Mouse (Mus musculus): ENCODE data around the gene Serpina3c. TPM values are rescaled to one million over a fixed set of nuclear protein-coding genes. Genes with fewer than 3 reads are reported as not detected.

Serpina3c gene
- polyA plus RNA-seq, 1 experiment from 2014 or later = not detected

DNA sequence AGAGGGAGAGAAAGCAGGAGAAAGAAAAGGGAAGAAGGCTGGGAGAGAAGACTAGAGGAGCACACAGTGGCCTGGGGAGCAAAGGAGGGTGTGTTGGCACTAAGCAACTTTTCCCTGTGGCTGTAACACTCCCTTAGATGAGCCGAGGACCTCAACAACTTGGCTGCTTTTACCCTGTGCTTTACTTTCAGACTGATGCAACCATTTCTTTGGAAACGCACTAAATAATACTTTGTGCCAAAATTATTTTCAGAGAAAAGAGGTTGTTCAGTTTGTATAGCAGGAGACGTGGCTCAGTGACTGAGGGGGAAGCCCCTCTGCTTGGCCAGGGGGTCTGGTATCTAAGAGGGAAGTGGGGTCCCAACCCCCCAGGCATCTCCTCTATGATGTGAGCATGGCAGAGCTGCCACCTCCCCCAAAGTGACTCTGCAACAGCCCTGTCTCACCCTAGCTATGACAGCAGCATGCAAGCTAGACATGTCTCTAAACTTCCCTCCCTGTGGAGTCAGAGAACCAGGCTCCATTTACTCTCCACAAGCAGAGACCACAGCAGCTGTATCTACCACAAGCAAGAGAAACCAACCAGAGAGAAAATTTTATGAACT, 527 bp downstream of the Serpina3c start:
- H3K36me3 ChIP-seq (ENCODE audit: control insufficient read depth, insufficient read depth, low read length) = no peaks in the 10 kb centered on the region
- H3K4me1 ChIP-seq (ENCODE audit: control insufficient read depth, insufficient read depth, low read length) = no peaks in the 10 kb centered on the region
- no peaks in the 10 kb centered on the region; the same call in 1 of the 2 replicates for H3K9me3 ChIP-seq (replicated peaks; ENCODE audit: control insufficient read depth, low read length)
- H3K4me3 ChIP-seq (ENCODE audit: low read depth, low read length) = no peak overlapping the region
- H3K4me2 ChIP-seq (ENCODE audit: low read length) = no peak overlapping the region
- no peak for ATAC-seq
- no peak overlapping the region for H3K27ac ChIP-seq (ENCODE audit: low read depth, low read length)
- no peak overlapping the region for H3K9ac ChIP-seq (ENCODE audit: low read length)
- WGBS = 76% methylated on average over 3 of the region's 3 CpGs
- H3K27me3 ChIP-seq (replicated peaks; ENCODE audit: control insufficient read depth, insufficient read depth, low read length) = no peaks in the 10 kb centered on the region
- DNase-seq (ENCODE audit: low spot score) = no peak

DNA sequence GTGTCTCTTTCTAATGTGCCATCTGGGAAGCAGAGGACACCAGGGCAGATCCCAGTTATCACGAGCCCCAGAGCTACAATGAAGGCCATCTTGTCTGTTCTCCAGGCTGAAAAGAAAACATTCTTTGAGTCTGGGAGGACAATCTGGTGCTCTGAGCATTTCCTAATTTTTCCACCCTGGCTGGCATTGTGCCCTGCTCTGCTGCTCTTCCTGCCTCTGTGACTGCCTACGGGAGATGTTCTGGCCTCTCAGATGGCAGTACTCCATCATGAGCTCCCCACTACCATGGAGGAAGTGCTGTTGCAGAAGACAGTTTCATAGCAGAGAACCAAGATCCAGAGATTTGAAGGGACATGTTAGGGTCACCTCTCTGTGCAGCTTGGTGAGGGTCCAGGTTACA, 1.7 kb downstream of the Serpina3c start:
- no peak for DNase-seq (ENCODE audit: low spot score)
- no peak overlapping the region for H3K4me2 ChIP-seq (ENCODE audit: low read length)
- H3K27ac ChIP-seq (ENCODE audit: low read depth, low read length) = no peak overlapping the region
- H3K9me3 ChIP-seq (replicated peaks; ENCODE audit: control insufficient read depth, low read length) = no peaks in the 10 kb centered on the region; the same call in 1 of the 2 replicates
- no peaks in the 10 kb centered on the region for H3K27me3 ChIP-seq (replicated peaks; ENCODE audit: control insufficient read depth, insufficient read depth, low read length)
- no peaks in the 10 kb centered on the region for H3K36me3 ChIP-seq (ENCODE audit: control insufficient read depth, insufficient read depth, low read length)
- WGBS = 82% methylated on average over 2 of the region's 2 CpGs
- H3K4me3 ChIP-seq (ENCODE audit: low read depth, low read length) = no peak overlapping the region
- no peaks in the 10 kb centered on the region for H3K4me1 ChIP-seq (ENCODE audit: control insufficient read depth, insufficient read depth, low read length)
- no peak overlapping the region for H3K9ac ChIP-seq (ENCODE audit: low read length)
- no peak for ATAC-seq

DNA sequence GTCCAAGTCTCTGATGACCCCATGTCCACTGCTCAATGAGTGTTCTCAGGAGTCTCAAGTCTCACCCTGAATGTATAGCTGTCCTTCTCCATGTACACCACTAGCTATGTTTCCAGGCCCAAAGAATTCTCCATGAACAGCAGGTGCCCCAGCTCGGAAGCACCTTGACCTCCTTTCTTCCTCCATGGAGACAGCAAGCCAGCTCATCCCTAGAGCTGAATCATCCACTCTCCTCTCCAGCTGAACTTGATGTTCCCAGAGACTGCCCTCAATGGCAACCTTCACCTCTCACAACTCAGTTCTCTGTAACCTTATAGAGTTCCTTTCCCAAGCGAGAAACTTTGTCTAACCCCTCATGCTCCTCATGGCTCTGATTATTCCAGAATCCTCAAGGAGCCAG, 8.1 kb downstream of the Serpina3c start:
- no peaks in the 10 kb centered on the region for H3K4me1 ChIP-seq (ENCODE audit: control insufficient read depth, insufficient read depth, low read length)
- no peak overlapping the region for H3K4me2 ChIP-seq (ENCODE audit: low read length)
- no peak for ATAC-seq
- no peak overlapping the region for H3K4me3 ChIP-seq (ENCODE audit: low read depth, low read length)
- no peak for DNase-seq (ENCODE audit: low spot score)
- no peak overlapping the region for H3K9ac ChIP-seq (ENCODE audit: low read length)
- no peak overlapping the region for H3K27ac ChIP-seq (ENCODE audit: low read depth, low read length)
- no peaks in the 10 kb centered on the region for H3K9me3 ChIP-seq (replicated peaks; ENCODE audit: control insufficient read depth, low read length)
- no peaks in the 10 kb centered on the region for H3K36me3 ChIP-seq (ENCODE audit: control insufficient read depth, insufficient read depth, low read length)
- no peaks in the 10 kb centered on the region for H3K27me3 ChIP-seq (replicated peaks; ENCODE audit: control insufficient read depth, insufficient read depth, low read length)
- 78% methylated on average over 2 of the region's 2 CpGs for WGBS

DNA sequence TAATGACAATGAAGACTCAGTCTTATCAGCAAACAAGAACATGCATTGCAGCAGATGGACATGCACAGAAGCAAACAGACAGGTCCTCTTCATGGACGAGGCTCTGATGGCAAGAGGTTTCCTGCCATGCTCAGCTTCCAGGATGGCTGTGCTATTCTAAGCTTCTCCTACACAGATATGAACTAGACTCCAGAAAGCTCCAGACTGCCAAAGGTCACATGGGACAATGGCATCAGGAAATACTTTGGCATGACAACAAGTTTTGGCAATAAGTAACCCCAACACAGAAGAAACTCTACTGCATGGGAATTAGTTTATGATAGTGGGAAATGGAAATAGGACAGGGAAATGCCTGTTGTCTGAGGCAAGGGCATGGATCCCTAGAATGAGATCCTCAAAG, 10.4 kb downstream of the Serpina3c start:
- no peak overlapping the region for H3K4me3 ChIP-seq (ENCODE audit: low read depth, low read length)

DNA sequence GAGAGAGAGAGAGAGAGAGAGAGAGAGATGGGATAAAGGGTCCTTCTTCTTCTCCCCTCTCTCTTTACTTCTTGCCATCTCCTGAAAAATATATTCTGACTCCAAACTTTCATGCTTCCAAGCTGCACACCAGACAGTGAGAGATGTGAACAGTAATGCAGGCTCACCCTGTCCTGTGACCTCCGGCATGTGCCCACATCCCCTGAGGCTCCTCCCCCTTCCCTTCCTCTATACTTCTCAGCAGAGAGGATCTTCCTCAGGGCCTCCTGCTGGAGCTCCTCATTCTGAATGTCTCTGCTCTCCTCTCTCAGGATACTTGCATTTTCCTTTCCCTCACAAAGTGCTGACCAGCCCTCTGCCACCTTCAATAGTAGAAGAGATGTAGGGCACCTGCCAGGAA, 11.2 kb downstream of the Serpina3c start:
- no peak overlapping the region for H3K27ac ChIP-seq (ENCODE audit: low read depth, low read length)
- no peaks in the 10 kb centered on the region for H3K27me3 ChIP-seq (replicated peaks; ENCODE audit: control insufficient read depth, insufficient read depth, low read length)
- ATAC-seq (no peak), DNase-seq (ENCODE audit: low spot score) (no peak)
- no peaks in the 10 kb centered on the region for H3K9me3 ChIP-seq (replicated peaks; ENCODE audit: control insufficient read depth, low read length)
- no peak overlapping the region for H3K4me3 ChIP-seq (ENCODE audit: low read depth, low read length)
- no peak overlapping the region for H3K9ac ChIP-seq (ENCODE audit: low read length)
- WGBS = 67% methylated on average over 1 of the region's 1 CpGs
- H3K4me2 ChIP-seq (ENCODE audit: low read length) = no peak overlapping the region
- H3K4me1 ChIP-seq (ENCODE audit: control insufficient read depth, insufficient read depth, low read length) = no peaks in the 10 kb centered on the region
- no peaks in the 10 kb centered on the region for H3K36me3 ChIP-seq (ENCODE audit: control insufficient read depth, insufficient read depth, low read length)

More for the DNA sequence above, 10.4 kb downstream of the Serpina3c start:
- DNase-seq (ENCODE audit: low spot score) (no peak), ATAC-seq (no peak)
- H3K9me3 ChIP-seq (replicated peaks; ENCODE audit: control insufficient read depth, low read length) = no peaks in the 10 kb centered on the region
- no peaks in the 10 kb centered on the region for H3K36me3 ChIP-seq (ENCODE audit: control insufficient read depth, insufficient read depth, low read length)
- no peak overlapping the region for H3K9ac ChIP-seq (ENCODE audit: low read length)
- no peaks in the 10 kb centered on the region for H3K27me3 ChIP-seq (replicated peaks; ENCODE audit: control insufficient read depth, insufficient read depth, low read length)
- no peak overlapping the region for H3K4me2 ChIP-seq (ENCODE audit: low read length)
- H3K4me1 ChIP-seq (ENCODE audit: control insufficient read depth, insufficient read depth, low read length) = no peaks in the 10 kb centered on the region
- H3K27ac ChIP-seq (ENCODE audit: low read depth, low read length) = no peak overlapping the region
- WGBS = 93% methylated on average over 1 of the region's 1 CpGs

DNA sequence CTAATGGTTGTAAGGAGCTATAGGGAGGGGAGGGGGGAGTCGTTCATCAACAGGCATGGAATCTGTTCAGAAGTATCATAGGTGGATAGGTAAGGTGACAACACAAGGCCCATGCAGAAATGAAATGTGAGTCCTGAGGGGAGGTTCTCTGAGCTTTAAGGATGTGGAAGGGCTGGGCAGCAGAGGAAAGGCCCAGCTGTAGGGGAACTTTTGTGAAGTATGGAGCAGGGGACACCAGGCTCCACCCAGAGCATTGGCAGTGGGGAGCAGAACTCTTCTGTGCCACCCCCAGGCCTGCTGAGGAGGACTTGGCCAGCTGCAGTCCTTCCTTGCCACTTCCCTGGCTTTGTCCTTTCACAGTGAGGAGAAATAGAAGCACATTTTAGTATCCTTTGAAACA, 12.2 kb downstream of the Serpina3c start:
- Histone ChIP-seq H3K4me3 (ENCODE audit: low read depth, low read length) (no peak overlapping the region), H3K9me3 (replicated peaks; ENCODE audit: control insufficient read depth, low read length) (no peaks in the 10 kb centered on the region), H3K27ac (ENCODE audit: low read depth, low read length) (no peak overlapping the region), H3K4me2 (ENCODE audit: low read length) (no peak overlapping the region), H3K9ac (ENCODE audit: low read length) (no peak overlapping the region), H3K27me3 (replicated peaks; ENCODE audit: control insufficient read depth, insufficient read depth, low read length) (no peaks in the 10 kb centered on the region), H3K36me3 (ENCODE audit: control insufficient read depth, insufficient read depth, low read length) (no peaks in the 10 kb centered on the region), H3K4me1 (ENCODE audit: control insufficient read depth, insufficient read depth, low read length) (no peaks in the 10 kb centered on the region)
- DNase-seq (ENCODE audit: low spot score) (no peak), ATAC-seq (no peak)
- 79% methylated on average over 1 of the region's 1 CpGs for WGBS

DNA sequence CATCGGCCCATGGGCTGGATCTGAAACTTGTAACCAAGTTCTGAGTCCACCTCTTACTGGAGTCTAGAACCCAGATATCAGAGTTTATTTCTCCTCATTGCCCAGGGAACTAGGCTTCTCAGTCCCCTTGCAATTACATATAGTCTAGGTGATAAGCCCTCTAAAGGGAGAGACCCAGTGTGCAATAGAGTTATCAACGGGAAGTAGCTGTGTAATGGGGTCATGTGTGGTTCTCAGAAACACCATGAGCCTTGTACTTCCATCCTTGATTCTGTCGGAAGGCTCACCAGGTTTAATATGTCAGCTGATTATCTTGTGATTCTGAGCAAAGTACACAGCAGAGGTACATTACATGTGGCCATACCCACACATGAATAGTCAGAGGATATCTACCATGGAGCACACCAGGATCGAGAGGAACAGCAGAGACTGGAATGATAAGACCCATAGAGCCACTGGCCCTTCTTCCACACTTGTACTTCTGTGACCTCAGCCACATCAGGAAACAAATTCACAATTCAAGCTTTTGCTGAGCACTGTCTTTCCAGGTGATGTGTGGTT, 13.0 kb downstream of the Serpina3c start:
- ATAC-seq (no peak), DNase-seq (ENCODE audit: low spot score) (no peak)
- 86% methylated on average over 4 of the region's 4 CpGs for WGBS
- no peak overlapping the region for H3K27ac ChIP-seq (ENCODE audit: low read depth, low read length)
- no peaks in the 10 kb centered on the region for H3K4me1 ChIP-seq (ENCODE audit: control insufficient read depth, insufficient read depth, low read length)
- H3K9me3 ChIP-seq (replicated peaks; ENCODE audit: control insufficient read depth, low read length) = no peaks in the 10 kb centered on the region
- no peak overlapping the region for H3K9ac ChIP-seq (ENCODE audit: low read length)
- H3K36me3 ChIP-seq (ENCODE audit: control insufficient read depth, insufficient read depth, low read length) = no peaks in the 10 kb centered on the region
- H3K4me3 ChIP-seq (ENCODE audit: low read depth, low read length) = no peak overlapping the region
- H3K4me2 ChIP-seq (ENCODE audit: low read length) = no peak overlapping the region
- no peaks in the 10 kb centered on the region for H3K27me3 ChIP-seq (replicated peaks; ENCODE audit: control insufficient read depth, insufficient read depth, low read length)

DNA sequence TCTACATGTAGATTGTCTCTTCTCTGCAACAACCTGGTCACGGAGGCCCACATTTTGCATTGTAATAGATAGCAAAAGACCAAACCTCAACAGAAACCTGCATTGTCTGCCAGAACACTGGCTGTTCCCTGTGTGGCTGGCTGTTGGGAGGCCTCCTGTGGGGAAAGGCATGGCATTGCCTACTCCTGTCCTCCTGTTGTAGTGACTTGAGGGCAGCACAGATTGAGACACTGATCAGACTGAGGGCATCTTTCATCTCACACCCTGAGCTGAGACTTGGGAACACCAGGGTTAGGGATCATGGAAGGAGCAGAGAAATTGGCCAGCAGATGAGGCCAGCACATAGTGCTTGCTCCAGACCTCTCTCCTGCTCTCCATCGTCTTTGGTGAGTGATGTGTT, 15.5 kb downstream of the Serpina3c start:
- no peak for DNase-seq (ENCODE audit: low spot score)
- Histone ChIP-seq H3K9me3 (replicated peaks; ENCODE audit: control insufficient read depth, low read length) (no peaks in the 10 kb centered on the region), H3K9ac (ENCODE audit: low read length) (no peak overlapping the region), H3K4me2 (ENCODE audit: low read length) (no peak overlapping the region), H3K36me3 (ENCODE audit: control insufficient read depth, insufficient read depth, low read length) (no peaks in the 10 kb centered on the region), H3K4me3 (ENCODE audit: low read depth, low read length) (no peak overlapping the region), H3K27ac (ENCODE audit: low read depth, low read length) (no peak overlapping the region), H3K27me3 (replicated peaks; ENCODE audit: control insufficient read depth, insufficient read depth, low read length) (no peaks in the 10 kb centered on the region), H3K4me1 (ENCODE audit: control insufficient read depth, insufficient read depth, low read length) (no peaks in the 10 kb centered on the region)
- WGBS = 83% methylated on average over 2 of the region's 2 CpGs
- ATAC-seq = no peak

DNA sequence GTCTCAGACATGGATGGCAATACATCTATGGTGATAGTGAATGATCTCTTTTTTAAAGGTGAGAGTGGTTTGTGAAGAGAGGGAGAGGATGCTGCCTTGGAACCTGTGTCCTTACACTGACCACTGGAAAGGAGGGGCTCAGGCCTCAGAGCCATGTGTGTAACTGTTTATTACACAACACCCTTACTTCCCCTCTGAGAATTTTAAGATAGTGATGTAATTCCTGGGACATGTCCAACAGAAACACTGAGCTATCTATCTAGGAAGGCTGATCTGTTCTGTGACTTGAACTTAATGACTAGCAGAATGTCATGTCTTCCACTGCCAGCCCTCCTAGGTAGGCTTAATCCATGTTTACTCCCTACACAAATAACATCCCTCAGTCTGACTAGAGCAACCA, 22.6 kb downstream of the Serpina3c start:
- ATAC-seq = no peak
- H3K27ac ChIP-seq (ENCODE audit: low read depth, low read length) = no peak overlapping the region

More for the DNA sequence above, 22.6 kb downstream of the Serpina3c start:
- no peak for DNase-seq (ENCODE audit: low spot score)
- Histone ChIP-seq H3K4me1 (ENCODE audit: control insufficient read depth, insufficient read depth, low read length) (no peaks in the 10 kb centered on the region), H3K36me3 (ENCODE audit: control insufficient read depth, insufficient read depth, low read length) (no peaks in the 10 kb centered on the region), H3K4me3 (ENCODE audit: low read depth, low read length) (no peak overlapping the region), H3K9ac (ENCODE audit: low read length) (no peak overlapping the region), H3K27me3 (replicated peaks; ENCODE audit: control insufficient read depth, insufficient read depth, low read length) (no peaks in the 10 kb centered on the region), H3K9me3 (replicated peaks; ENCODE audit: control insufficient read depth, low read length) (no peaks in the 10 kb centered on the region), H3K4me2 (ENCODE audit: low read length) (no peak overlapping the region)

Data from forebrain, embryonic 14.5 days (tissue).